Mouse (Mus musculus): ENCODE data around the gene Nisch. TPM values are rescaled to one million over a fixed set of nuclear protein-coding genes. Genes with fewer than 3 reads are reported as not detected.

Nisch gene
- polyA plus RNA-seq, 1 experiment from 2014 or later = 401 TPM

DNA sequence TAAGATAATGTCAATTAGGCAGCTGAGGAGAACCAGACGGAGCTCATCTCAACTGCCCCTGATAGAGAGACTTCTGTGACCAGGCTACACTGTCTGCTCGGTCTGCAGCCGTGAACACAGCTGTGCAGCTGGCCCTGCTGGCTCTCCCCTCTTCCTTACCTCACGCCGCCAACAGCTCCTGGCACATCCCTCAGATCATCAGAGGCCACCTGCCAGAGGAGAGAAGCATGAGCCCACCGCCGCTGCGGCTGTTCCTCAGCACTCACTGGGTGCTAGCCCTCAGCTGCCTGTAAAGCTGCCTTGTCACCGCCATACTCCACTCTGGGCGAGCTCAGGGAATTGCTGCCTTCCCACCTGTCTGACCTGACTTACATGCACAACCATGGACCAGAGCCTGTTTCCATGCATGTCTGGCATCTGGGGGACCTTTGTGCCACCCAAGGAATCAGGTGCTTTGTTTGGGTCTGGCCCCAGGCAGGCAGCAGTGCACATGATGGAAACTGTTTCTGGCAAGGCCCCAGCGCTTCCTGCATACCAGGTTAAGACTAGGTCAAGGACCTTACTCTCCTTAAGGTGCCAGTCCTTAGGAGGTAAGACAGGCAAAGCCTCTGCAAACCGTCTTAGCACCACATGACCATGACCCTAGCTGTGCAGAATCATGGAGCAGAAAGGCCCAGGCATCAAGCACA, 36.9 kb downstream of the Nisch start:
- no peak for DNase-seq (ENCODE audit: extremely low spot score, low spot score)
- Histone ChIP-seq H3K27me3 (ENCODE audit: poor library complexity, severe bottlenecking) (no peaks in the 10 kb centered on the region), H3K4me1 (no peaks in the 10 kb centered on the region), H3K9me3 (no peaks in the 10 kb centered on the region), H3K27ac (no peak overlapping the region), H3K4me3 (no peak overlapping the region), H3K36me3 (replicated peaks) (peaks cover 100% of the 10 kb centered on the region)
- 95% methylated on average over 12 of the region's 12 CpGs for WGBS

DNA sequence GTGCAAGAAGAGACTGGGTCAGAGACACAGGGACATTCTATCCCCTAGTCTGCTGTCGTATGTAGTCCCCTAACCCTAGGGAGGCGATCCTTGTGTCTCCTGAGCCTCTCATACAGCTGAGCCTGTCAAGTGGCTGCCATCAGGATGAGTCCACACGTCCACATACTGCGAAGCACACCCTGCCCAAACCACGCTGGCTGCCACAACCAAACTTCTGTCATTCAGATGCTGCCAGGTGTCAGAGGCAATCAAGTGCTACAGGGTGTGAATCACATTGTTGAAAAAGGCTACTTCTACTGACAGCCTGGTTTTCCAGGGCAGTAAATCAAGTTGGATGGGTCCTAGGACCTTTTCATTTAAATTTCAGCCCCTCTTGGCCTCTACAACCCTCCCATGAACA, 39.0 kb downstream of the Nisch start:
- peaks cover 100% of the 10 kb centered on the region for H3K36me3 ChIP-seq (replicated peaks)
- no peaks in the 10 kb centered on the region for H3K9me3 ChIP-seq
- H3K4me3 ChIP-seq = no peak overlapping the region
- WGBS = 97% methylated on average over 5 of the region's 5 CpGs
- H3K4me1 ChIP-seq = no peaks in the 10 kb centered on the region
- no peak for DNase-seq (ENCODE audit: extremely low spot score, low spot score)
- H3K27me3 ChIP-seq (ENCODE audit: poor library complexity, severe bottlenecking) = no peaks in the 10 kb centered on the region
- H3K27ac ChIP-seq = no peak overlapping the region

DNA sequence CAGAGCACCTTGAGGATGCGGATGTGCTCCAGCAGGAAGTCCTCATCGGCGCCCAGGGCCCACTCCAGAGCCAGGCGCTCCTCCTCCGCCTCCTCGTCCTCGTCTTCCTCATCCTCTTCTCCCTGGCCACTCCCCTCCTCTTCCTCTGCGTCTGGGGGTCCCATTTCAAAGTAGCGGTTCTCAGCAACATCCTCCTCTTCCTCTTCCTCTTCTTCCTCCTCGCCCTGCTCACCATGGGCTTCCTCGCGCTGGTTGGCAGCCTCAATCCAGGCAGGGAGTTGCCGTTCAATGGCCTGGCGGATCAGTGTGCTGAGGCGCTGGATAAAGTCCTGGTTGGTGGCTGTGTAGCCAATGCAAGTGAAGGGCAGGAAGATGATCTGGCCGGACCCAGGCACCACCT, 39.5 kb downstream of the Nisch start:
- H3K36me3 ChIP-seq (replicated peaks) = peaks cover 100% of the 10 kb centered on the region
- no peak for DNase-seq (ENCODE audit: extremely low spot score, low spot score)
- no peaks in the 10 kb centered on the region for H3K9me3 ChIP-seq
- H3K4me3 ChIP-seq = no peak overlapping the region
- 89% methylated on average over 16 of the region's 16 CpGs for WGBS
- no peaks in the 10 kb centered on the region for H3K4me1 ChIP-seq
- H3K27ac ChIP-seq = no peak overlapping the region
- H3K27me3 ChIP-seq (ENCODE audit: poor library complexity, severe bottlenecking) = no peaks in the 10 kb centered on the region

DNA sequence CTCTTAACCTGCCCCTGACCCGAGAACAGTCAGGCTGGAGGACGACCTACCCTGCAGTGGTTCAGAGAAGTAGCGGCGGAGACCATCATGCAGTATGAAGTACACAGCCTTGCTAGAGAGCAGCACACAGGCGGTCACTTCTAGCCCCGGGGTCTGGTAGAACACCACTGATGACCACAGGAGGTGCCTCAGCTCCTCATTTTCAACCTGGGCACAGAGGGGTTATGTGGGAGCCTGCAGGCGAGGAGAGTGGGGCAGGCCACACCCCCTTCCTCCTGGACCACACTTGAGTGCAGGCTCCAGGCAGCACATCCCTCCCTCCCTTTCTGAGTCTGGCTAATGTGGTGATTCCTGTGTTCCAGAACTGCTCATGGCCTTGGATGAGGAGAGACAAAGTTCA, 43.2 kb downstream of the Nisch start:
- 93% methylated on average over 7 of the region's 7 CpGs for WGBS
- no peaks in the 10 kb centered on the region for H3K9me3 ChIP-seq
- peaks cover 19% of the 10 kb centered on the region for H3K4me1 ChIP-seq
- H3K27ac ChIP-seq = no peak overlapping the region
- H3K4me3 ChIP-seq = no peak overlapping the region
- H3K36me3 ChIP-seq (replicated peaks) = peaks cover 89% of the 10 kb centered on the region
- H3K27me3 ChIP-seq (ENCODE audit: poor library complexity, severe bottlenecking) = no peaks in the 10 kb centered on the region
- no peak for DNase-seq (ENCODE audit: extremely low spot score, low spot score)

DNA sequence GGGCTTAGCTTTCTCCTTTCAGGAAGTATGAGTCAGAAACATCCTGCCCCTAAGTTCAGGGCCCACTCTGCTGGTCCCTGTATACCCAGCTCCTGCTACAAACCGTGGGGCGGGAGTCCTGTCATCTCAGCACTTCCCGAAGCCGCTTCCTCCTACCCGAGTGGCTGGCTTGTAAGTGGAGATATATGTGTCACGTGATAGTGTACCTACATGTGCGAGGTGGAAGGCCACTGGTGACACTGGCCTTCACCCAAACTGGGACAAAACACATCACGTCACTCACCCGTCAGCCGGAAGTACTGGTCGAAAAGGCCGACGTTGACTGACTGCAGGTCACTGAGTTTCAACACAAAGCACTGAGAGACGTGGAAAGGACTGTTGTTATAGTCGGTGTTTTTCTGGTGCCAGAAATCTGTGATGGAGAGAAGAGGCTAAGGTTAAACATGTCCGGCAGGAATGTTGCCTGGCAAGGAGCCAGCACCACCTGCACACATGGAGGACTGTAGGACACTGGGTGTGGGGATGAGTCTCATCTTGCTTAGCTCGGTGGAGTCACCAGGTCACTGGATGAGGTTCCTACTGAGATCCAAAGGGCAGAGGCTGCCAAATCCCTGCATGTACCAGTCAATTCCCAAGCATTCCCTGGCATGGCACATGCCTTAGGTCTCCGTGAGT, 43.8 kb downstream of the Nisch start:
- no peak for DNase-seq (ENCODE audit: extremely low spot score, low spot score)
- H3K27me3 ChIP-seq (ENCODE audit: poor library complexity, severe bottlenecking) = no peaks in the 10 kb centered on the region
- no peak overlapping the region for H3K27ac ChIP-seq
- no peak overlapping the region for H3K4me3 ChIP-seq
- peaks cover 82% of the 10 kb centered on the region for H3K36me3 ChIP-seq (replicated peaks)
- H3K9me3 ChIP-seq = no peaks in the 10 kb centered on the region
- WGBS = 93% methylated on average over 18 of the region's 18 CpGs
- H3K4me1 ChIP-seq = peaks cover 22% of the 10 kb centered on the region

DNA sequence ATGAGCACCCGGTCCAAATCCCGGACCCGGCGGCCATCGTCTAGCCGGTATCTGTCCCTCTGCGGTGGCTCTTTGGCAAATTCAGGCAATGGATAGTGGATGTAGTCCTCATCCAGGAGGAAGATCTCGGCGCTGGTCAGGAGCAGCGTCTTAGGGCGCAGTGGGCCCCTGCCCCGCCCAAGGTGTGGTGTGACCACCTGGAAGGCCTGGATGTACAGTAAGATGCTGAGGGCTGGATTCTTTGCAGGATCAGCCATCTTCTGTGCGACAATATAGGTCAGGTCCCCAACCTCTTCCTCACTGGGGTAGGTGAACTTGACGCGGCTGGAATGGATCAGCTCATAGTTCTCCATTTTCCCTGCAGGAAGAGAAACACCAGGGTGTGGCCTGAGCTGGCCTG, 44.9 kb downstream of the Nisch start:
- peaks cover 28% of the 10 kb centered on the region for H3K4me1 ChIP-seq
- no peak overlapping the region for H3K27ac ChIP-seq
- H3K9me3 ChIP-seq = no peaks in the 10 kb centered on the region
- DNase-seq (ENCODE audit: extremely low spot score, low spot score) = no peak
- WGBS = 97% methylated on average over 15 of the region's 15 CpGs
- H3K4me3 ChIP-seq = no peak overlapping the region
- H3K36me3 ChIP-seq (replicated peaks) = peaks cover 71% of the 10 kb centered on the region
- no peaks in the 10 kb centered on the region for H3K27me3 ChIP-seq (ENCODE audit: poor library complexity, severe bottlenecking)

DNA sequence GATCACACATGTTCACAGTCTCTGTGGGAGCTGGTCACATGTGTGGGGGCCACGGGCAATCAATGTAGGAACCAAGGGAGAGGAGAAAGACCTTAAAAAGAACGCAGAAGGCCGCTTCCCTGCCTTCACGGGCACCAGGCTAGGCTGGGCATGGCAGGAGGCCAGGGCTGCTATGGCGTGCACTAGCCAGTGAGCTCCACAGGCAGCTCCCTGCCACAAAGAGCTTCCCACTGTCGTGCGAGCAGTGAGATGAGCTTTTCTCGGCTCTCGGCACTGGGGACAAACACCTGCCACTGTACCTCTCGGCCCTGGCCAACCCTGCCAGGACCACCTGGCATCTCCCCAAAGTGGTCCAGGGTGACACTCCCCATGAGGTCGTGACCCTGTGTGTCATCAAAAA, 45.4 kb downstream of the Nisch start:
- Histone ChIP-seq H3K27me3 (ENCODE audit: poor library complexity, severe bottlenecking) (no peaks in the 10 kb centered on the region), H3K9me3 (no peaks in the 10 kb centered on the region), H3K27ac (no peak overlapping the region), H3K4me3 (no peak overlapping the region), H3K4me1 (peaks cover 32% of the 10 kb centered on the region), H3K36me3 (replicated peaks) (peaks cover 67% of the 10 kb centered on the region)
- WGBS = 94% methylated on average over 11 of the region's 11 CpGs
- DNase-seq (ENCODE audit: extremely low spot score, low spot score) = no peak

DNA sequence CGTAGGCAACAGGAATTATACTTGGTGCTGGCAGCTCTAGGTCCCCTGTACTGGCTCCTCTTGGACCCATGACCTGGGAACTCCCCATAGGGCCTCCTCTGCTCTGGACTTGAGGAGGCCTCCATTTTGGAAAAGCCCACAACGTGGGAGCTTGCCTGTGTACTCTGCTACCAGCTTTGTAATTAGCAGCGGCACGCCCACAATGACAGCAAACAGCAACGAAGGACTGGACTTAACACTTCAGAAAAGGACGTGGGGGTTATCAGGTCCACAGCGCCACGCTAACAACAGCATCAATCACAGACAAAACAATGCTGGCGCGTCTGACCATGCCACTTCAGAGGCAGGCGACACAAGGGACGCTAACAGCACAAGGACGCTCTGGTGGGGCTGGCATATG, 45.8 kb downstream of the Nisch start:
- no peaks in the 10 kb centered on the region for H3K9me3 ChIP-seq
- no peaks in the 10 kb centered on the region for H3K27me3 ChIP-seq (ENCODE audit: poor library complexity, severe bottlenecking)
- 0 out of 2 replicates have a peak overlapping the region, but pooled peaks have one; percentile 48 for H3K27ac ChIP-seq
- peaks cover 63% of the 10 kb centered on the region for H3K36me3 ChIP-seq (replicated peaks)
- H3K4me1 ChIP-seq = peaks cover 36% of the 10 kb centered on the region
- DNase-seq (ENCODE audit: extremely low spot score, low spot score) = no peak
- 91% methylated on average over 13 of the region's 13 CpGs for WGBS
- H3K4me3 ChIP-seq = no peak overlapping the region

DNA sequence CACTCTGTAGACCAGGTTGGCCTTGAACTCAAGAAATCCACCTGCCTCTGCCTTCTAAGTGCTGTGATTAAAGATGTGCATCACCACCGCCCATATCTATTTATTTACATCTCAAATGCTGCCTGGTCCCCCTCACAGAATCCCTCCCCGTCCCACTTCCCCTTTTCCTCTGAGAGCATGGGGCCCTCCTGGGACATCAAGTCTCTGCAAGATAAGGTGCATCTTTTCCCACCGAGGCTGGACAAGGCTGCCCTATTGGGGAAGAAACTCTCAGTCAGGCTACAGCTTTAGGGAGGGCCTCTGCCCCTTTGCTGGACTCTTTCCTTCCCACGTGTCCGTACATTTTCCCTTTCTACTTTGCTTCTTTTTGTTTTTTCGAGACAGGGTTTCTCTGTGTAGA, 47.2 kb downstream of the Nisch start:
- 83% methylated on average over 6 of the region's 6 CpGs for WGBS
- Histone ChIP-seq H3K27me3 (ENCODE audit: poor library complexity, severe bottlenecking) (no peaks in the 10 kb centered on the region), H3K27ac (no peak overlapping the region), H3K36me3 (replicated peaks) (peaks cover 48% of the 10 kb centered on the region), H3K9me3 (no peaks in the 10 kb centered on the region), H3K4me1 (peaks cover 43% of the 10 kb centered on the region), H3K4me3 (no peak overlapping the region)
- no peak for DNase-seq (ENCODE audit: extremely low spot score, low spot score)

DNA sequence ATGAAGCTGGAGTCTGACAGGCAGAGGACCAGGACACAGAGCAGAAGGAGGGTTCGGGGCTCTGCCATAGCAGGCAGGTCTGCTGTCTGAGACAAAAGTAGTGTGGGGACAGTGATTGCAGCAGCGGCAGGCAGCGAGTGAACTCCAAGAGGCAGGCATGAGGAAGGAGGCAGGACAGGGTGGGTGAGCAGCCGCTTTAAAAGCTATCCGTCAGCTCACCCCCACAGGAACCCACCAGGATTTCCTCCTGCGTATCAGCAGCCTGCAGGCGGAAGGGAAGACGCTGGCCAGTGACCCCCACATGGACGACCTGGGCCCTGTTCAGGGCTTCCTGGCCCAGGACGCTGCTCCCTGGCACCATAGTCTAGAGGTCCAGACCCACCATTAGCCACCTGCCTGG, 48.3 kb downstream of the Nisch start, which contains the start of gene Stab1:
Gene Stab1, minus strand, starts transcription at position 217 of the 400 bp plus-strand sequence.
- DNase-seq (ENCODE audit: extremely low spot score, low spot score) = no peak
- Histone ChIP-seq H3K27ac (peak within 1 kb of the TSS; percentile 15), H3K4me3 (peak within 1 kb of the TSS; percentile 16), H3K36me3 (replicated peaks) (peaks cover 37% of the 10 kb centered on the region), H3K4me1 (peaks cover 43% of the 10 kb centered on the region), H3K27me3 (ENCODE audit: poor library complexity, severe bottlenecking) (no peaks in the 10 kb centered on the region), H3K9me3 (no peaks in the 10 kb centered on the region)
- WGBS = 65% methylated on average over 10 of the region's 10 CpGs

DNA sequence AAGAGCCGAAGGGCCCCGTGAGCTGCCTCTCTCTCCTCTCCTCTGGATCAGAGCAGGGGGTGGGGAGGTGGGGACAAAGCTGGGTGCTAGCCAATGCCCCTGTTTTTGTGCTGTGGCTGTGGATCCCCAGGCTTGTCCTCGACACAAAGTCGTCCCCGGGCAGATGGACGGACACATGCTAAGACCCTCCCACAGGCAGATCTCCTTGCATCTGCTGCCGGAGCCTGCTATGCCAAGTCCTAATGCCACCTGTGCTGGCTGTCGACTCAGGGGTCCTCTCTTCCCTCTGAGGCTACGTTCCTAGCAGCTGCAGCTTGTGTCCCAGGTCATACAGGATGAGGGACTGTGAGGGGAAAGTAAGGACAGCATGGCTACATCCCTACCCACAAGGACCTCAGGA, 49.9 kb downstream of the Nisch start:
- H3K9me3 ChIP-seq = no peaks in the 10 kb centered on the region
- H3K4me3 ChIP-seq = peak overlapping the region; percentile 16
- 63% methylated on average over 9 of the region's 9 CpGs for WGBS
- DNase-seq (ENCODE audit: extremely low spot score, low spot score) = no peak
- no peaks in the 10 kb centered on the region for H3K27me3 ChIP-seq (ENCODE audit: poor library complexity, severe bottlenecking)
- peak overlapping the region; percentile 15; the same call in 1 of the 2 replicates for H3K27ac ChIP-seq
- peaks cover 21% of the 10 kb centered on the region for H3K36me3 ChIP-seq (replicated peaks)
- peaks cover 43% of the 10 kb centered on the region for H3K4me1 ChIP-seq

DNA sequence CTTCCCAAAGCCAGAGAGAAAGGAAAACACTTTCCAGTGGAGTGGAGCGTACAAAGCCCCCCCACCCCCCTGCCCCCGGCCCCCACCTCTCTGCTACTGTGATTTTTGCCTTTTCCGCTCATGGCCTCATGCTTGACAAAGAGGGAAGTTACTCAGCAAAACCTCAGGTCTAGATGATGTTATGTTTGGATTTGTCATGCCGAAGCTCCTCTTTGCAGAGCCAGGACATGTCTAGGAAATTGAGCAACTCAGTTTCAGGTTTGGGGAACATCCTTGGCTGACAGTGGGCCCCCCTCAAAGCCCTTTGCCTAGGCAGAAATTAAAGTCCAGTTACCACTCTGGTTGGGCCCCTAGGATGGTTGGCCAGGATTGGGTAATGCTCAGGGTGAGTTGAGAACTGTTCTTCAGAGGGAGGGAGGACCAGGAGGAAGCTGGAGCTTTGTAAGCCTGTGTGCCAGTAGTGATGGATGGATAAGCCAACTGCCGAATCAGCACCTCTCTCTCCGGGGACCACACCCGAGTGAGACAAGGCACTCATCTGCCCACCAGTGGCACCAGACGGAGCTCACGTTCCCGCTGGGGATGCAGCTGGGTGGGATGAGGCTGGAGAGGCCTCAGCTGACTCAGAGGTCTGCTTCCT, 50.6 kb downstream of the Nisch start:
- H3K4me3 ChIP-seq = peak overlapping the region; percentile 16
- no peaks in the 10 kb centered on the region for H3K9me3 ChIP-seq
- H3K27me3 ChIP-seq (ENCODE audit: poor library complexity, severe bottlenecking) = no peaks in the 10 kb centered on the region
- no peak for DNase-seq (ENCODE audit: extremely low spot score, low spot score)
- 86% methylated on average over 10 of the region's 10 CpGs for WGBS
- peak overlapping the region; percentile 15 for H3K27ac ChIP-seq
- H3K36me3 ChIP-seq (replicated peaks) = peaks cover 14% of the 10 kb centered on the region
- H3K4me1 ChIP-seq = peaks cover 42% of the 10 kb centered on the region

DNA sequence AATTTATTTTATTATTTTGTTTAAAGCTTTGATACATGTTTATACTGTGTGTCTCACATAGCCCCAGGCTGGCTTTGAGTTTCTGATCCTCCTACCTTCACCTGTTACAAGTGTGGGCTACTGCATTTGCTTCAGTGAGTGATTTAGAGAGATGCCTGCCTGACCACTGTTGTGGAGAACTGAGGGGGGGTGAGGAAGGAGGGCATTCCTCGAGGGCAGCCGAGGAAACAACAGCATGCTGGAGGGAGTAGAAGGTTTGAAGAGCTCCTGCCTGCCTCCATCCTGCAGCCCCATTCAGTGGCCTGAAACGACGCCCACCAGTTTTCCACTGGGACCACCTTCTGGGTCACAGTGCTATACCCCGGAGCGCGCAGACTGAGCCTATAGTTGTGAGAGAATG, 51.3 kb downstream of the Nisch start:
- no peaks in the 10 kb centered on the region for H3K9me3 ChIP-seq
- H3K36me3 ChIP-seq (replicated peaks) = peaks cover 8% of the 10 kb centered on the region
- H3K27ac ChIP-seq = 0 out of 2 replicates have a peak overlapping the region, but pooled peaks have one; percentile 15
- 71% methylated on average over 7 of the region's 7 CpGs for WGBS
- H3K27me3 ChIP-seq (ENCODE audit: poor library complexity, severe bottlenecking) = no peaks in the 10 kb centered on the region
- H3K4me1 ChIP-seq = peaks cover 36% of the 10 kb centered on the region
- DNase-seq (ENCODE audit: extremely low spot score, low spot score) = no peak
- H3K4me3 ChIP-seq = no peak overlapping the region

Measured in forebrain, embryonic 10.5 days (tissue).